Mouse (Mus musculus): ENCODE measurements around the gene Ttn. TPM values are rescaled to one million over a fixed set of nuclear protein-coding genes. Genes with fewer than 3 reads are reported as not detected.

The Ttn gene
- polyA plus RNA-seq, 1 experiment from 2014 or later: 2.5 TPM

GRCm38 (mm10) chr2:76749341-76750110 lies 232.8 kb downstream of the Ttn start:
- no peak for ATAC-seq (ENCODE audit: low FRiP score)
- H3K4me1 ChIP-seq: no peaks in the 10 kb centered on the region
- H3K9ac ChIP-seq: no peak overlapping the region
- H3K36me3 ChIP-seq: no peaks in the 10 kb centered on the region
- H3K4me2 ChIP-seq (replicated peaks): no peak overlapping the region
- H3K4me3 ChIP-seq: no peak overlapping the region
- peaks cover 12% of the 10 kb centered on the region; the same call in 1 of the 2 replicates for H3K9me3 ChIP-seq (replicated peaks)
- H3K27ac ChIP-seq: no peak overlapping the region
- 94% methylated on average over 21 of the region's 21 CpGs for WGBS
- no peaks in the 10 kb centered on the region for H3K27me3 ChIP-seq

- no peak overlapping the region for H3K4me3 ChIP-seq
- no peak overlapping the region for H3K9ac ChIP-seq
- H3K4me1 ChIP-seq: no peaks in the 10 kb centered on the region
- H3K27me3 ChIP-seq: no peaks in the 10 kb centered on the region
- H3K9me3 ChIP-seq (replicated peaks): peaks cover 12% of the 10 kb centered on the region; the same call in 1 of the 2 replicates
- H3K27ac ChIP-seq: no peak overlapping the region
- no peaks in the 10 kb centered on the region for H3K36me3 ChIP-seq
- ATAC-seq (ENCODE audit: low FRiP score): no peak
- no peak overlapping the region for H3K4me2 ChIP-seq (replicated peaks)
- 95% methylated on average over 14 of the region's 14 CpGs for WGBS
These were observed 233.7 kb downstream of the Ttn start for GRCm38 (mm10) chr2:76748696-76749095.

GRCm38 (mm10) chr2:76719650-76720049 lies 262.7 kb downstream of the Ttn start:
- no peak overlapping the region for H3K27ac ChIP-seq
- H3K4me3 ChIP-seq: no peak overlapping the region
- no peaks in the 10 kb centered on the region for H3K27me3 ChIP-seq
- no peaks in the 10 kb centered on the region for H3K4me1 ChIP-seq
- no peak overlapping the region for H3K9ac ChIP-seq
- no peak for ATAC-seq (ENCODE audit: low FRiP score)
- peaks cover 12% of the 10 kb centered on the region for H3K9me3 ChIP-seq (replicated peaks)
- no peak overlapping the region for H3K4me2 ChIP-seq (replicated peaks)
- peaks cover 3% of the 10 kb centered on the region; the same call in 1 of the 2 replicates for H3K36me3 ChIP-seq
- 96% methylated on average over 14 of the region's 14 CpGs for WGBS

GRCm38 (mm10) chr2:76714984-76715383 lies 267.4 kb downstream of the Ttn start:
- 74% methylated on average over 8 of the region's 8 CpGs for WGBS
- Histone ChIP-seq H3K36me3 (peaks cover 15% of the 10 kb centered on the region), H3K9me3 (replicated peaks) (peaks cover 32% of the 10 kb centered on the region), H3K27me3 (no peaks in the 10 kb centered on the region), H3K4me2 (replicated peaks) (no peak overlapping the region), H3K4me3 (no peak overlapping the region), H3K9ac (no peak overlapping the region), H3K4me1 (no peaks in the 10 kb centered on the region), H3K27ac (no peak overlapping the region)
- no peak for ATAC-seq (ENCODE audit: low FRiP score)

- Histone ChIP-seq H3K9me3 (replicated peaks) (peaks cover 27% of the 10 kb centered on the region; the same call in 1 of the 2 replicates), H3K4me3 (no peak overlapping the region), H3K4me1 (no peaks in the 10 kb centered on the region), H3K9ac (no peak overlapping the region), H3K27ac (no peak overlapping the region), H3K27me3 (no peaks in the 10 kb centered on the region), H3K4me2 (replicated peaks) (no peak overlapping the region), H3K36me3 (peaks cover 22% of the 10 kb centered on the region)
- ATAC-seq (ENCODE audit: low FRiP score): no peak
- 91% methylated on average over 3 of the region's 3 CpGs for WGBS
These were observed 273.8 kb downstream of the Ttn start for GRCm38 (mm10) chr2:76708512-76708911.

- WGBS: 95% methylated on average over 13 of the region's 13 CpGs
- Histone ChIP-seq H3K9ac (no peak overlapping the region), H3K27me3 (no peaks in the 10 kb centered on the region), H3K4me1 (no peaks in the 10 kb centered on the region), H3K4me3 (no peak overlapping the region), H3K9me3 (replicated peaks) (peaks cover 8% of the 10 kb centered on the region; the same call in 1 of the 2 replicates), H3K27ac (no peak overlapping the region), H3K36me3 (peaks cover 16% of the 10 kb centered on the region), H3K4me2 (replicated peaks) (no peak overlapping the region)
- ATAC-seq (ENCODE audit: low FRiP score): no peak
These were observed 276.7 kb downstream of the Ttn start for GRCm38 (mm10) chr2:76705655-76706054.

GRCm38 (mm10) chr2:76702751-76703150 lies 279.6 kb downstream of the Ttn start:
- no peaks in the 10 kb centered on the region for H3K4me1 ChIP-seq
- no peak overlapping the region for H3K4me3 ChIP-seq
- peaks cover 4% of the 10 kb centered on the region; the same call in 1 of the 2 replicates for H3K36me3 ChIP-seq
- no peak for ATAC-seq (ENCODE audit: low FRiP score)
- no peaks in the 10 kb centered on the region for H3K27me3 ChIP-seq
- no peak overlapping the region for H3K4me2 ChIP-seq (replicated peaks)
- WGBS: 79% methylated on average over 5 of the region's 5 CpGs
- H3K9ac ChIP-seq: no peak overlapping the region
- H3K27ac ChIP-seq: no peak overlapping the region
- no peaks in the 10 kb centered on the region for H3K9me3 ChIP-seq (replicated peaks)

- Histone ChIP-seq H3K9ac (no peak overlapping the region), H3K36me3 (peaks cover 9% of the 10 kb centered on the region), H3K4me2 (replicated peaks) (no peak overlapping the region), H3K27ac (no peak overlapping the region), H3K27me3 (no peaks in the 10 kb centered on the region), H3K4me3 (no peak overlapping the region), H3K4me1 (no peaks in the 10 kb centered on the region), H3K9me3 (replicated peaks) (no peaks in the 10 kb centered on the region)
- ATAC-seq (ENCODE audit: low FRiP score): no peak
- WGBS: 82% methylated on average over 3 of the region's 3 CpGs
These were observed 280.2 kb downstream of the Ttn start for GRCm38 (mm10) chr2:76702188-76702587.

- Histone ChIP-seq H3K27ac (no peak overlapping the region), H3K4me2 (replicated peaks) (no peak overlapping the region), H3K27me3 (no peaks in the 10 kb centered on the region), H3K4me3 (no peak overlapping the region), H3K4me1 (no peaks in the 10 kb centered on the region), H3K36me3 (peaks cover 57% of the 10 kb centered on the region), H3K9me3 (replicated peaks) (no peaks in the 10 kb centered on the region), H3K9ac (no peak overlapping the region)
- no peak for ATAC-seq (ENCODE audit: low FRiP score)
- 87% methylated on average over 6 of the region's 6 CpGs for whole genome bisulfite sequencing
These were observed 287.1 kb downstream of the Ttn start for GRCm38 (mm10) chr2:76695290-76695689.

GRCm38 (mm10) chr2:76693765-76694164 lies 288.6 kb downstream of the Ttn start:
- Histone ChIP-seq H3K4me1 (no peaks in the 10 kb centered on the region), H3K9ac (no peak overlapping the region), H3K27me3 (no peaks in the 10 kb centered on the region), H3K4me3 (no peak overlapping the region), H3K36me3 (peaks cover 58% of the 10 kb centered on the region), H3K27ac (no peak overlapping the region), H3K4me2 (replicated peaks) (no peak overlapping the region), H3K9me3 (replicated peaks) (no peaks in the 10 kb centered on the region)
- no peak for ATAC-seq (ENCODE audit: low FRiP score)
- WGBS: 81% methylated on average over 5 of the region's 5 CpGs

- no peaks in the 10 kb centered on the region for H3K9me3 ChIP-seq (replicated peaks)
- H3K4me2 ChIP-seq (replicated peaks): no peak overlapping the region
- H3K4me3 ChIP-seq: no peak overlapping the region
- H3K27me3 ChIP-seq: no peaks in the 10 kb centered on the region
- peaks cover 76% of the 10 kb centered on the region for H3K36me3 ChIP-seq
- ATAC-seq (ENCODE audit: low FRiP score): no peak
- no peaks in the 10 kb centered on the region for H3K4me1 ChIP-seq
- no peak overlapping the region for H3K9ac ChIP-seq
- H3K27ac ChIP-seq: no peak overlapping the region
- WGBS: 86% methylated on average over 12 of the region's 12 CpGs
These were observed 291.7 kb downstream of the Ttn start for GRCm38 (mm10) chr2:76690436-76691204.

- Histone ChIP-seq H3K27ac (no peak overlapping the region), H3K4me1 (no peaks in the 10 kb centered on the region), H3K4me2 (replicated peaks) (no peak overlapping the region), H3K4me3 (no peak overlapping the region), H3K36me3 (peaks cover 72% of the 10 kb centered on the region), H3K9me3 (replicated peaks) (no peaks in the 10 kb centered on the region), H3K27me3 (no peaks in the 10 kb centered on the region), H3K9ac (no peak overlapping the region)
- ATAC-seq (ENCODE audit: low FRiP score): no peak
- 73% methylated on average over 7 of the region's 7 CpGs for WGBS
These were observed 294.2 kb downstream of the Ttn start for GRCm38 (mm10) chr2:76688162-76688561.

Measured in hindbrain, embryonic 12.5 days (tissue).